Mouse (Mus musculus) megakaryocyte, embryonic 14.5 days (primary cell): ENCODE results near the gene Soat2. TPM values are rescaled to one million over a fixed set of nuclear protein-coding genes. Genes with fewer than 3 reads are reported as not detected.
A peak's percentile ranks its signal among the peaks of the same experiment; 100 is the strongest.

Experiments
- H3K27me3 ChIP-seq: replicated peaks from 2 replicates; pipeline ENCODE3; 2012; ENCODE audit warnings: inconsistent platforms
- H3K36me3 ChIP-seq: replicated peaks from 2 replicates; pipeline ENCODE3; 2012; ENCODE audit warnings: low read length, inconsistent platforms, mixed read lengths
- H3K4me1 ChIP-seq: 2 replicates; pipeline ENCODE4 v1.6.1; 2012; ENCODE audit warnings: inconsistent platforms
- H3K4me3 ChIP-seq: replicated peaks from 2 replicates; pipeline ENCODE3; 2012; ENCODE audit warnings: moderate library complexity, mild to moderate bottlenecking, inconsistent platforms
- H3K9me3 ChIP-seq: 2 replicates; pipeline ENCODE4 v1.6.1; 2012; ENCODE audit warnings: inconsistent platforms
- FLI1 ChIP-seq: IDR thresholded peaks from 2 replicates; pipeline ENCODE4 v1.6.1; 2012; ENCODE audit warnings: low read length, inconsistent platforms, mixed read lengths
- GATA1 ChIP-seq: IDR thresholded peaks from 3 replicates; pipeline ENCODE4 v1.6.1; 2012; ENCODE audit warnings: mixed read lengths, low read length, inconsistent platforms, borderline replicate concordance
- polyA plus RNA-seq: library from polyadenylated mRNA; stranded (reverse); fragments of >175 nt; gene quantifications from 2 replicates; pipeline ENCODE4 v1.2.3, GENCODE M21; 2012; ENCODE audit warnings: low replicate concordance; ENCODE audit not compliant: insufficient read depth

Gene Soat2
- polyA plus RNA-seq, 1 experiment = 3.6 TPM

DNA sequence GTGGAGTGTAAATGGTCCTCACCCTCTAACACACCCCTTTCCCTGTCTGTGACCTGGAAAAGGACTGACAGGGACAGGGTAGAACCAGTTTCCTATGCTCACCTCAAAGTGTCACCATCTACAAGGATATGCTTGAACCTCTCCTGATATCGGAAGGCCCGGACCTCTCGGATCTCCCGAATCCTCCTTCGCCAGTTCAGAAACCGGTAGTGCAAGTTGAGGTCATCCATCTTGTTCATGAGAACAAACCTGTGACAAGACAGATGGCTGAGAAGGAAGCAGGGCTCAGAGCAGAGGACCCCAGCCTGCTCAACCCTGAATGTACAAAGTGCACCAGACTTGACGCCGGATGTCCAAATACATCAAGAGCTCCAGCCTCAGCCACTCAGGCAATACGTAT, 17.0 kb upstream of the Soat2 start:
- Histone ChIP-seq H3K4me3 (no peak overlapping the region), H3K4me1 (peaks cover 26% of the 10 kb centered on the region), H3K9me3 (no peaks in the 10 kb centered on the region), H3K36me3 (peaks cover 54% of the 10 kb centered on the region), H3K27me3 (no peaks in the 10 kb centered on the region)
- no peak for TF ChIP-seq FLI1
- no peak for TF ChIP-seq GATA1

DNA sequence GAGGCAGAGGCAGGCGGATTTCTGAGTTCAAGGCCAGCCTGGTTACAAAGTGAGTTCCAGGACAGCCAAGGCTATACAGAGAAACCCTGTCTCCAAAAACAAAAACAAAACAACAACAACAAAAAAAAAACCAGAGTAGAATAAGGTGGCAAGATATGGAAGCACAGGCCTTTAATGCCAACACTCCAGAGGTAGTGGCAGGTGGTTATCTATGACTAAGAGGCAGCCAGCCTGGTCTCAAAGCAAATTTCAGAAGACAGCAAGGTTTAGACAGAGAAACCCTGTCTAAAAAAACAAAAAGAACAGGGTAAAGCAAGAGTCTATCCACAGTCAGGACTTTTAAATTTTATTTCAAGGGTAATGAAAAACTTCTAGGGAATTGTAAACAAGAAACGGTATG, 15.6 kb upstream of the Soat2 start:
- no peak for TF ChIP-seq FLI1
- TF ChIP-seq GATA1 = no peak
- H3K9me3 ChIP-seq = no peaks in the 10 kb centered on the region
- H3K4me1 ChIP-seq = peaks cover 26% of the 10 kb centered on the region
- peaks cover 40% of the 10 kb centered on the region for H3K36me3 ChIP-seq
- H3K4me3 ChIP-seq = no peak overlapping the region
- H3K27me3 ChIP-seq = no peaks in the 10 kb centered on the region

GRCm38 (mm10) chr15:102135522-102136128, 14.7 kb upstream of the Soat2 start:
- peaks cover 26% of the 10 kb centered on the region for H3K4me1 ChIP-seq
- no peak for TF ChIP-seq GATA1
- peaks cover 31% of the 10 kb centered on the region for H3K36me3 ChIP-seq
- no peaks in the 10 kb centered on the region for H3K27me3 ChIP-seq
- no peaks in the 10 kb centered on the region for H3K9me3 ChIP-seq
- H3K4me3 ChIP-seq = peak overlapping the region; percentile 97

DNA sequence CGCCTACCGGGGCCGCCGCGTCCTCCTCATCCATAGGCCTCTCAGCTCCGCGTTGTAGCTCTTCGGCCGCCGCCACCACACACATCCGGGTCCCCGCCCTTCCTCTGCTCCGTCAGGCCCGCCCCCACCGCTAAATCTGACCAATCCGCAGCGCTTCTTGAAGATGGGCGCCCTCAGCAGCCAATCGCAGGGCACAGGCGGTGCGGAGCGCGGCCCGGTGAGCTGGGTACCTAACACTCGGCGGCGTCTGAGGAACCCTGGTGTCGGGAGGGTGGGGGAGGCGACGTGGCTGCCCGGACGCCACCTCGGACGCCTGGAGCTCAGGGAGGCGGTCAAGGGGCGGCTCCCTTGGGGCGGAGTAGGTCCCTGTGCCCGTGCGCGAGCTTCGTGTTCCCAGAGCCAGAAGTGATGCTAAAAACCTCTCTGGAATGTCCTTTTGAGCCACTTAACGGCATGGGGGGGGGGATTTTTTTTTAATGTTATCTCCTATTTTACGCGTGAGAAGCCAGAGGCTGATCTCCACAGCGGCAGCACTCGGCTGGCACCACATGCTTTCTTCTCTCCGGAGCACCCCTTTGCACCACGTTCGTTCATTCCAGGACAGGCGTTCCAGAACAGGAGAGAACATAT, 14.1 kb upstream of the Soat2 start, which contains the start of gene Spryd3:
Gene Spryd3, minus strand, starts transcription at position 106 of the 630 bp plus-strand sequence.
- TF ChIP-seq GATA1 (no peak), FLI1 (no peak)
- Histone ChIP-seq H3K9me3 (no peaks in the 10 kb centered on the region), H3K36me3 (peaks cover 24% of the 10 kb centered on the region), H3K27me3 (no peaks in the 10 kb centered on the region), H3K4me1 (peaks cover 26% of the 10 kb centered on the region), H3K4me3 (peak within 1 kb of the TSS; percentile 97)

DNA sequence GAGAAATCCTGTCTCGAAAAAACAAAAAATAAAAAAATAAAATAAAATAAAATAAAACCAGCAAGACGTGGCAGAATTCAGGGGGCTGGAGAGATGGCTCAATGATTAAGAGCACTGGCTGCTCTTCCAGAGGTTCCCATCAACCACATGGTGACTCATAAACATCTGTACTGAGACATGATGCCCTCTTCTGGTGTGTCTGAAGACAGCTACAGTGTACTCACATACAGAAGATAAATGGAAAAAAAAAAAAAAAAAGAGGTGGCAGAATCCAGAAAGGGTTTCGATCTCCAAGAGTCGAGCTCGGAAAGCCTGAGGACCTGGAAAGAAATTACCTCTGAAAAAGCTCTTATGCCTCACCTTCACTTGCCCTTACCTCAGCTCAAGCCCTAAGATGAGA, 9.2 kb upstream of the Soat2 start:
- H3K4me1 ChIP-seq = peaks cover 39% of the 10 kb centered on the region
- no peak overlapping the region for H3K4me3 ChIP-seq
- no peaks in the 10 kb centered on the region for H3K9me3 ChIP-seq
- no peaks in the 10 kb centered on the region for H3K36me3 ChIP-seq
- peaks cover 42% of the 10 kb centered on the region for H3K27me3 ChIP-seq
- no peak for TF ChIP-seq FLI1
- no peak for TF ChIP-seq GATA1

- Histone ChIP-seq H3K36me3 (no peaks in the 10 kb centered on the region), H3K9me3 (no peaks in the 10 kb centered on the region), H3K27me3 (peaks cover 43% of the 10 kb centered on the region), H3K4me3 (no peak overlapping the region), H3K4me1 (peaks cover 45% of the 10 kb centered on the region)
- TF ChIP-seq FLI1 = no peak
These were observed 7.1 kb upstream of the Soat2 start for GRCm38 (mm10) chr15:102142914-102143912.

- H3K4me3 ChIP-seq = no peak within 1 kb of the TSS
- H3K4me1 ChIP-seq = peaks cover 54% of the 10 kb centered on the region
- no peaks in the 10 kb centered on the region for H3K9me3 ChIP-seq
- TF ChIP-seq FLI1 (no peak), GATA1 (no peak)
- H3K27me3 ChIP-seq = peaks cover 43% of the 10 kb centered on the region
- H3K36me3 ChIP-seq = no peaks in the 10 kb centered on the region
These were observed 6.0 kb upstream of the Soat2 start, which contains the start of gene Igfbp6 for GRCm38 (mm10) chr15:102144274-102144711. Igfbp6 (plus strand) TSS chr15:102144362.

DNA sequence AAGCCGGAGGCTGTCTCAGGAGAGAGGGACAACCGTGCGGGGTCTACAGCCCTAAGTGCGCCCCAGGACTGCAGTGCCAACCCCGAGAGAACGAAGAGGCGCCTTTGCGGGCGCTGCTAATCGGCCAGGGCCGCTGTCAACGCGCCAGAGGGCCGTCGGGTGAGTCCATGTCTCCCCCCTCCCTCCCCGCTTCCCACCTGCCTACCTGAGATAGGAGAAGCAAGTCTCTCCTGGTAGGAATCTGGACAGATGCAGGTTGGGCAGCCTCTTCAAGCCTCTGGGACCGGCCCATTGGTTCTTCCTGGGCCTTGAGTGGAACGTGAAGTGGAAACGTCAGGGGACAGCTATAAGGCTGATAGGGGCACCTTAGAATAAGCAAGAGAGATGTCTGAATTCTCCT, 5.6 kb upstream of the Soat2 start:
- H3K4me1 ChIP-seq = peaks cover 59% of the 10 kb centered on the region
- no peak overlapping the region for H3K4me3 ChIP-seq
- no peaks in the 10 kb centered on the region for H3K36me3 ChIP-seq
- no peaks in the 10 kb centered on the region for H3K9me3 ChIP-seq
- no peak for TF ChIP-seq FLI1
- no peak for TF ChIP-seq GATA1
- peaks cover 43% of the 10 kb centered on the region for H3K27me3 ChIP-seq

DNA sequence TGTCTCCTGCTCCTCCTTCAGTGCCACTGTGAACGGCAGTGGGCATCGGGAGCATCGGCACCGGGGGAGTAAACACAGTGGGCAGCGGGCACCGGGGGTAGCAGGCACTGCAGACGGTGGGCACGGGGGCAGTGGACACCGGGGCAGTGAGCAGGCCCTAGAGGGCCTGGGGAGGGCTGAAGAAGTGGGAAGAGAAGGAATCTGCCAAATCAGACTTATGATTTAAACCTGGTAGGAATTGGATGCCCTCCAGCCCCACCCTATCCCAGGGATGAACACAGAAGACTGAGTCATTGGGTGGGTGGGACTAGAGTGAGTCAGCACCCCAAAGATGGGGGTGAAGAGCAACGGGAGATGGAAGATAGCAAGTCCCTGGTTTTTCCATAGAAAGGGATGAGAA, 5.0 kb upstream of the Soat2 start:
- no peak for TF ChIP-seq FLI1
- TF ChIP-seq GATA1 = no peak
- Histone ChIP-seq H3K9me3 (no peaks in the 10 kb centered on the region), H3K4me1 (peaks cover 65% of the 10 kb centered on the region), H3K4me3 (no peak overlapping the region), H3K36me3 (no peaks in the 10 kb centered on the region), H3K27me3 (peaks cover 43% of the 10 kb centered on the region)

DNA sequence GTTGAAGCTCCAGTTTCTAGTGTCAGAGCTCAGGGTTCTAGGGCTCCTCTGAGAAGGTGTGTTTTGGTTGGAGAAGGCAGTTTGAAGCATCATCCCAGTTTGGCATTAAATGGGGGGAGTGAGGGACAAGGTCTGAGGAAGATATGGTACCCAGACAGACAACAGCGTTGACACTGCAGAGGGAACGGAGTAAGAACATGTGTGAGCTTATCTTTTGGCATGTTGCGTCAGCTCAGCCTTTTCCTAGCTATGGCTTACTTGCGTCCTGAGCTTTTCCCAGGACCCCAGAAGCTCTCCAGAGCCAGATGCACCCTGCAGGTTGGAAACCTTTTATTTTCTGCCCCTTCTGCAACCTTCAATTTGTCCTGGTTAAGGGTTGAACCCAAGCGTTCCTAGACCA, 4.2 kb upstream of the Soat2 start:
- Histone ChIP-seq H3K9me3 (no peaks in the 10 kb centered on the region), H3K27me3 (peaks cover 43% of the 10 kb centered on the region), H3K4me3 (no peak overlapping the region), H3K4me1 (peaks cover 72% of the 10 kb centered on the region), H3K36me3 (no peaks in the 10 kb centered on the region)
- TF ChIP-seq FLI1 = no peak
- no peak for TF ChIP-seq GATA1
